Mouse (Mus musculus) forelimb bud, embryonic 11.5 days (tissue): ENCODE results near the gene Pif1.

Experiments
- DNase-seq: peaks from one replicate; pipeline ENCODE4 v3.0.0-alpha.2; 2012; ENCODE audit warnings: low read depth, low spot score

Pif1 gene

GRCm38 (mm10) chr9:65561016-65561415 is 25.9 kb upstream of the Pif1 start:
- no peak for DNase-seq

- DNase-seq = no peak
These were observed 24.9 kb upstream of the Pif1 start for GRCm38 (mm10) chr9:65562081-65562506.

- no peak for DNase-seq
These were observed 23.9 kb upstream of the Pif1 start for GRCm38 (mm10) chr9:65563073-65563472.

GRCm38 (mm10) chr9:65564698-65565097 is 22.3 kb upstream of the Pif1 start:
- no peak for DNase-seq

- no peak for DNase-seq
These were observed 18.2 kb upstream of the Pif1 start for GRCm38 (mm10) chr9:65568787-65569186.

- DNase-seq = no peak
These were observed 17.4 kb upstream of the Pif1 start for GRCm38 (mm10) chr9:65569491-65569971.

- no peak for DNase-seq
These were observed 14.1 kb upstream of the Pif1 start for GRCm38 (mm10) chr9:65572837-65573236.

GRCm38 (mm10) chr9:65574513-65575392 is 12.2 kb upstream of the Pif1 start:
- no peak for DNase-seq

GRCm38 (mm10) chr9:65575393-65576196 is 11.4 kb upstream of the Pif1 start:
- no peak for DNase-seq

GRCm38 (mm10) chr9:65576861-65577510 is 10.0 kb upstream of the Pif1 start:
- DNase-seq = no peak

- DNase-seq = no peak
These were observed 9.3 kb upstream of the Pif1 start for GRCm38 (mm10) chr9:65577511-65578196.

GRCm38 (mm10) chr9:65578801-65579249 is 8.1 kb upstream of the Pif1 start:
- no peak for DNase-seq

- peak; percentile 97 for DNase-seq
These were observed 7.1 kb upstream of the Pif1 start, which contains the start of gene Plekho2 for GRCm38 (mm10) chr9:65579781-65580371. Plekho2 (minus strand) TSS chr9:65580040.

- DNase-seq = peak; percentile 89
These were observed 6.3 kb upstream of the Pif1 start for GRCm38 (mm10) chr9:65580401-65581256.

GRCm38 (mm10) chr9:65583045-65583444 is 3.9 kb upstream of the Pif1 start:
- DNase-seq = no peak

- DNase-seq = no peak
These were observed 261 bp downstream of the Pif1 start for GRCm38 (mm10) chr9:65587270-65587572.

GRCm38 (mm10) chr9:65587573-65588358 is 806 bp downstream of the Pif1 start:
- DNase-seq = peak; percentile 40

GRCm38 (mm10) chr9:65589091-65589490 is 2.1 kb downstream of the Pif1 start:
- no peak for DNase-seq

GRCm38 (mm10) chr9:65592721-65593120 is 5.8 kb downstream of the Pif1 start:
- DNase-seq = no peak
